Mouse (Mus musculus): Measurements from ENCODE around the gene Hmgcl. TPM values are rescaled to one million over a fixed set of nuclear protein-coding genes. Genes with fewer than 3 reads are reported as not detected.

Hmgcl gene
- polyA plus RNA-seq, 1 experiment from 2014 or later: 81.1 TPM

- no peaks in the 10 kb centered on the region for H3K27me3 ChIP-seq
- WGBS: 82% methylated on average over 4 of the region's 4 CpGs
Observed at GRCm38 (mm10) chr4:135995118-135995517, 48.9 kb downstream of the Hmgcl start.

GRCm38 (mm10) chr4:136004107-136004675 is 57.9 kb downstream of the Hmgcl start:
- ATAC-seq (ENCODE audit: insufficient number of reproducible peaks, low FRiP score, low TSS enrichment, low read depth): no peak
- 88% methylated on average over 5 of the region's 5 CpGs for WGBS
- Histone ChIP-seq H3K9ac (no peak overlapping the region), H3K4me3 (no peak overlapping the region), H3K4me2 (no peak overlapping the region), H3K4me1 (no peaks in the 10 kb centered on the region), H3K27ac (no peak overlapping the region), H3K27me3 (no peaks in the 10 kb centered on the region), H3K36me3 (peaks cover 75% of the 10 kb centered on the region), H3K9me3 (no peaks in the 10 kb centered on the region)

More at GRCm38 (mm10) chr4:135995118-135995517, 48.9 kb downstream of the Hmgcl start:
- Histone ChIP-seq H3K27ac (no peak overlapping the region), H3K9ac (no peak overlapping the region), H3K9me3 (no peaks in the 10 kb centered on the region; the same call in 1 of the 2 replicates), H3K4me3 (no peak overlapping the region), H3K4me1 (no peaks in the 10 kb centered on the region), H3K36me3 (no peaks in the 10 kb centered on the region), H3K4me2 (no peak overlapping the region)
- no peak for ATAC-seq (ENCODE audit: insufficient number of reproducible peaks, low FRiP score, low TSS enrichment, low read depth)

- Histone ChIP-seq H3K27me3 (no peaks in the 10 kb centered on the region), H3K4me3 (no peak overlapping the region), H3K9ac (no peak overlapping the region), H3K4me1 (no peaks in the 10 kb centered on the region), H3K27ac (no peak overlapping the region), H3K9me3 (no peaks in the 10 kb centered on the region), H3K4me2 (no peak overlapping the region), H3K36me3 (peaks cover 82% of the 10 kb centered on the region)
- 90% methylated on average over 2 of the region's 2 CpGs for WGBS
- ATAC-seq (ENCODE audit: insufficient number of reproducible peaks, low FRiP score, low TSS enrichment, low read depth): no peak
Observed at GRCm38 (mm10) chr4:136004921-136005320, 58.7 kb downstream of the Hmgcl start.

GRCm38 (mm10) chr4:136006821-136007220 is 60.6 kb downstream of the Hmgcl start:
- Histone ChIP-seq H3K9me3 (no peaks in the 10 kb centered on the region), H3K27ac (no peak overlapping the region), H3K4me1 (no peaks in the 10 kb centered on the region), H3K4me2 (no peak overlapping the region), H3K27me3 (no peaks in the 10 kb centered on the region), H3K36me3 (peaks cover 92% of the 10 kb centered on the region), H3K4me3 (no peak overlapping the region), H3K9ac (no peak overlapping the region)
- no peak for ATAC-seq (ENCODE audit: insufficient number of reproducible peaks, low FRiP score, low TSS enrichment, low read depth)
- 92% methylated on average over 3 of the region's 3 CpGs for WGBS

- 94% methylated on average over 8 of the region's 8 CpGs for WGBS
- H3K27ac ChIP-seq: no peak overlapping the region
- H3K4me2 ChIP-seq: no peak overlapping the region
- no peak overlapping the region for H3K4me3 ChIP-seq
- no peak for ATAC-seq (ENCODE audit: insufficient number of reproducible peaks, low FRiP score, low TSS enrichment, low read depth)
- no peak overlapping the region for H3K9ac ChIP-seq
- H3K36me3 ChIP-seq: peaks cover 89% of the 10 kb centered on the region
- H3K4me1 ChIP-seq: no peaks in the 10 kb centered on the region
- no peaks in the 10 kb centered on the region for H3K9me3 ChIP-seq
- no peaks in the 10 kb centered on the region for H3K27me3 ChIP-seq
Observed at GRCm38 (mm10) chr4:136008782-136009447, 62.7 kb downstream of the Hmgcl start.

- Histone ChIP-seq H3K9ac (no peak overlapping the region), H3K4me2 (no peak overlapping the region), H3K4me1 (no peaks in the 10 kb centered on the region), H3K27ac (no peak overlapping the region), H3K36me3 (peaks cover 74% of the 10 kb centered on the region), H3K4me3 (no peak overlapping the region), H3K9me3 (no peaks in the 10 kb centered on the region), H3K27me3 (no peaks in the 10 kb centered on the region)
- WGBS: 92% methylated on average over 4 of the region's 4 CpGs
- no peak for ATAC-seq (ENCODE audit: insufficient number of reproducible peaks, low FRiP score, low TSS enrichment, low read depth)
Observed at GRCm38 (mm10) chr4:136010586-136010985, 64.3 kb downstream of the Hmgcl start.

Other genes with a start within 250 kb of the Hmgcl start
- gene Il22ra1, start 218.3 kb upstream of the Hmgcl start, polyA plus RNA-seq (2015; fragmentation: Nextera tagmentation; extraction: Ambion mirVana): 1.0 and 1.1 TPM in 2 replicates
- 7.8 and 15.1 TPM in 2 replicates for gene Myom3, start 186.7 kb upstream of the Hmgcl start, polyA plus RNA-seq (2015; fragmentation: Nextera tagmentation; extraction: Ambion mirVana)
- 208 and 209 TPM in 2 replicates for gene Srsf10, start 90.7 kb upstream of the Hmgcl start, polyA plus RNA-seq (2015; fragmentation: Nextera tagmentation; extraction: Ambion mirVana)
- 160 TPM in 2 replicates for gene Pnrc2, start 72.6 kb upstream of the Hmgcl start, polyA plus RNA-seq (2015; fragmentation: Nextera tagmentation; extraction: Ambion mirVana)
- 0.89 and 1.1 TPM in 2 replicates for gene Cnr2, start 51.1 kb upstream of the Hmgcl start, polyA plus RNA-seq (2015; fragmentation: Nextera tagmentation; extraction: Ambion mirVana)
- 78.4 and 97.2 TPM in 2 replicates for gene Fuca1, start 25.7 kb upstream of the Hmgcl start, polyA plus RNA-seq (2015; fragmentation: Nextera tagmentation; extraction: Ambion mirVana)
- 58.2 and 66.7 TPM in 2 replicates for gene Gale, start 17.3 kb downstream of the Hmgcl start, polyA plus RNA-seq (2015; fragmentation: Nextera tagmentation; extraction: Ambion mirVana)
- 114 TPM in 2 replicates for gene Lypla2, start 26.2 kb downstream of the Hmgcl start, polyA plus RNA-seq (2015; fragmentation: Nextera tagmentation; extraction: Ambion mirVana)
- gene Pithd1, start 40.8 kb downstream of the Hmgcl start, polyA plus RNA-seq (2015; fragmentation: Nextera tagmentation; extraction: Ambion mirVana): 51.3 and 54.5 TPM in 2 replicates
- 47.0 and 47.7 TPM in 2 replicates for gene Eloa, start 75.3 kb downstream of the Hmgcl start, polyA plus RNA-seq (2015; fragmentation: Nextera tagmentation; extraction: Ambion mirVana)
- 425 and 483 TPM in 2 replicates for gene Rpl11, start 107.0 kb downstream of the Hmgcl start, polyA plus RNA-seq (2015; fragmentation: Nextera tagmentation; extraction: Ambion mirVana)
- 488 and 490 TPM in 2 replicates for gene Id3, start 197.0 kb downstream of the Hmgcl start, polyA plus RNA-seq (2015; fragmentation: Nextera tagmentation; extraction: Ambion mirVana)
- 10.0 and 14.5 TPM in 2 replicates for gene E2f2, start 225.9 kb downstream of the Hmgcl start, polyA plus RNA-seq (2015; fragmentation: Nextera tagmentation; extraction: Ambion mirVana)

Measured in limb, embryonic 15.5 days (tissue).